In genomic region chr1:73966411-73967238, GRCm38 (mm10) we compare ENCODE assay signal across 9 mouse cellular contexts.
DNase-seq lines count a peak whose midpoint lies in the region.
"Had no signal": no experiment of that assay in that cellular context is flagged by ENCODE, and none has a peak within 500 bp of the region (broad histone marks: within the 10 kb centered on the region; RNA-seq: fewer than 3 reads in every experiment).

No protein-coding gene starts in this region.

- DNase-seq in adrenal gland, adult (ENCODE audit: inconsistent age in 2 of 2, low spot score in 1 of 2): peak; percentile 72 to 82
- no peak for DNase-seq in adrenal gland, postnatal 4 days (ENCODE audit: low spot score in 2 of 2)
- peak; percentile 71 for DNase-seq in adrenal gland, postnatal 14 days
- peak; percentile 71 to 74 for DNase-seq in heart, postnatal 14 days
- peak; percentile 78 to 86 for DNase-seq in lung, adult 18-20 months
- no peak for DNase-seq in yolk sac, embryonic 10.5 days (ENCODE audit: low spot score)
- DNase-seq in thymus, postnatal 14 days: no peak
- DNase-seq in left cerebral cortex, postnatal 25 days (ENCODE audit: low spot score in 2 of 2): no peak
- DNase-seq: cerebellum, adult 11-12 months had no signal

- intact Hi-C loops in heart, postnatal 14 days (cut with DNase I): no loop called here
- intact Hi-C loops in left cerebral cortex, postnatal 25 days (cut with DNase I): no loop called here

Comparison
In these comparisons a context has a peak if more than half of its experiments do, and no peak if none do; other contexts are left out.
1. DNase-seq: peak in adrenal gland, adult (2 of 2), adrenal gland, postnatal 14 days (single experiment), heart, postnatal 14 days (2 of 2) and lung, adult 18-20 months (2 of 2); none in adrenal gland, postnatal 4 days (0 of 2), yolk sac, embryonic 10.5 days (single experiment), thymus, postnatal 14 days (single experiment) and left cerebral cortex, postnatal 25 days (0 of 2).